Mouse (Mus musculus) hindbrain, embryonic 14.5 days (tissue): Measurements from ENCODE around the gene Nfxl1. TPM values are rescaled to one million over a fixed set of nuclear protein-coding genes. Genes with fewer than 3 reads are reported as not detected.

Source experiments
- ATAC-seq: fragments of 200-750 bp; cut with Nextera tagmentation; 2 replicates; pipeline ENCODE4 v1.8.0; 2017; ENCODE audit warnings: moderate number of reproducible peaks, mild to moderate bottlenecking, moderate TSS enrichment, moderate library complexity; ENCODE audit not compliant: low FRiP score
- DNase-seq: peaks from one replicate; pipeline ENCODE4 v3.0.0-alpha.2; 2015; ENCODE audit warnings: low spot score
- H3K27ac ChIP-seq: fragments of 300-500 bp; sonication (generic); 2 replicates; pipeline ENCODE4 v1.5.1; 2014; ENCODE audit warnings: mild to moderate bottlenecking, moderate library complexity
- H3K27me3 ChIP-seq: fragments of 300-500 bp; sonication (generic); 2 replicates; pipeline ENCODE4 v1.6.1; 2014; ENCODE audit warnings: mild to moderate bottlenecking, low read length, mixed read lengths; ENCODE audit not compliant: control insufficient read depth, insufficient read depth
- H3K36me3 ChIP-seq: fragments of 300-500 bp; sonication (generic); replicated peaks from 2 replicates; pipeline ENCODE4 v1.6.1; 2014; ENCODE audit not compliant: control insufficient read depth, insufficient read depth
- H3K4me1 ChIP-seq: fragments of 300-500 bp; sonication (generic); replicated peaks from 2 replicates; pipeline ENCODE4 v1.6.1; 2014; ENCODE audit warnings: antibody characterized with exemption, low read length, mixed read lengths; ENCODE audit not compliant: control insufficient read depth, insufficient read depth
- H3K4me2 ChIP-seq: fragments of 300-500 bp; sonication (generic); replicated peaks from 2 replicates; pipeline ENCODE4 v1.6.1; 2014; ENCODE audit warnings: mild to moderate bottlenecking, moderate library complexity
- H3K4me3 ChIP-seq: fragments of 300-500 bp; sonication (generic); replicated peaks from 2 replicates; pipeline ENCODE4 v1.5.1; 2014; ENCODE audit warnings: mild to moderate bottlenecking, low read length
- H3K9ac ChIP-seq: fragments of 300-500 bp; sonication (generic); 2 replicates; pipeline ENCODE4 v1.6.1; 2014
- H3K9me3 ChIP-seq: fragments of 300-500 bp; sonication (generic); 2 replicates; pipeline ENCODE4 v1.6.1; 2016; ENCODE audit warnings: low read length; ENCODE audit not compliant: control insufficient read depth
- WGBS: fragments of 180-500 bp; shearing (Covaris S2); extraction: QIAGEN DNeasy Blood & Tissue Kit; methylation state at CpG from one replicate; pipeline ENCODE4 v1.1.7; 2014; 5-methylcytosine and 5-hydroxymethylcytosine counted together
- polyA plus RNA-seq: library from polyadenylated mRNA; unstranded; fragments of >200 nt; fragmentation: Nextera tagmentation; extraction: Ambion mirVana; gene quantifications from 2 replicates; pipeline ENCODE4 v1.2.1, GENCODE M21; 2014

The Nfxl1 gene
- polyA plus RNA-seq, 1 experiment from 2014 or later = 19.0 TPM

GRCm38 (mm10) chr5:72503531-72504523, 55.7 kb downstream of the Nfxl1 start, which contains the start of gene Corin:
Gene Corin (minus strand): TSS chr5:72504473.
- peak within 1 kb of the TSS; percentile 29 for H3K4me3 ChIP-seq
- H3K27me3 ChIP-seq = peaks cover 38% of the 10 kb centered on the region
- 1% methylated on average over 64 of the region's 64 CpGs for WGBS
- peak within 1 kb of the TSS; percentile 55 for H3K4me2 ChIP-seq
- H3K9me3 ChIP-seq = no peaks in the 10 kb centered on the region
- no peak within 1 kb of the TSS for H3K27ac ChIP-seq
- ATAC-seq = peak; percentile 45; the same call in 1 of the 2 replicates
- no peaks in the 10 kb centered on the region for H3K36me3 ChIP-seq
- 0 out of 2 replicates have a peak within 1 kb of the TSS, but pooled peaks have one; percentile 41 for H3K9ac ChIP-seq
- H3K4me1 ChIP-seq = peaks cover 12% of the 10 kb centered on the region
- no peak for DNase-seq

DNA sequence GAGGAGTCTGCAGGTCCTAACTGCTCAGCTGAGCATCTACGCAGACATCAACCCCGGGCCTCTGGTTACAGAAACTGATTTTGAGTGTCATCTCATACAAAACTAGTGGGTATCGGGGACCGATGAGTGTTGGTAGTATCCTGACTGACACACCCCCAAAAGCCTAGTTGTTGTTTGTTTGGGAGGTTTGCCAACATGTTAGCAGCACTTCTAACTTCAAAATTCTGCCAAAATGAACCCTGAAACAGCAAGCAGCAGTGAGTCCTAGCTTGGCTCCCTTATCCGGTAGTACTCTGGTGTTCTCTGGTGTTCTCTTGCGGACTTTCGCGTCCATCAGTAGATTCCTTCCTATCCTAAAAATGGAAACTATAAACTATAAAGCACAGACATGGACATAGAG, 56.7 kb downstream of the Nfxl1 start:
- H3K4me3 ChIP-seq = no peak overlapping the region
- peaks cover 12% of the 10 kb centered on the region for H3K4me1 ChIP-seq
- H3K9me3 ChIP-seq = no peaks in the 10 kb centered on the region
- peaks cover 38% of the 10 kb centered on the region for H3K27me3 ChIP-seq
- no peak overlapping the region for H3K9ac ChIP-seq
- no peak overlapping the region for H3K27ac ChIP-seq
- H3K4me2 ChIP-seq = peak overlapping the region; percentile 55; the same call in 1 of the 2 replicates
- no peak for DNase-seq
- no peak for ATAC-seq
- H3K36me3 ChIP-seq = no peaks in the 10 kb centered on the region
- WGBS = 75% methylated on average over 8 of the region's 8 CpGs

DNA sequence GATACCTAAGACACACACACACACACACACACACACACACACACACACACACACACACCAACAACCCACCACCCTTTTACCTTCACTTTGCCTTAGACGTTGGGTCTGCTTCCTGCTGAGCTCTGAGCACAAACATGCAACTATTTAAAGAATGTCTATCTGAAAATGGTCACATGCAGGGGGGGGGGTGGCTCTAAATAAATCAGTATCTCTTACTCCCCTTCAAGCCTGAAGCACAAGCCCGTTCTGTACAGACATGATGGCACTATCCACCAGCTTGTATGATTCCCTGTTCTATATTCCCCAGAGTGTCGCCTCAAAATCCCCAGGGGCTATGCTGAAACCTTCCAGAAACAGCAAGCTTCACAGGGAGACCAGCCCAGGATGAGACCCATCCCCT, 57.7 kb downstream of the Nfxl1 start:
- H3K4me1 ChIP-seq = peaks cover 12% of the 10 kb centered on the region
- DNase-seq (no peak), ATAC-seq (no peak)
- H3K4me2 ChIP-seq = no peak overlapping the region
- no peak overlapping the region for H3K4me3 ChIP-seq
- 64% methylated on average over 3 of the region's 3 CpGs for WGBS
- no peaks in the 10 kb centered on the region for H3K9me3 ChIP-seq
- no peak overlapping the region for H3K9ac ChIP-seq
- no peak overlapping the region for H3K27ac ChIP-seq
- peaks cover 38% of the 10 kb centered on the region for H3K27me3 ChIP-seq
- no peaks in the 10 kb centered on the region for H3K36me3 ChIP-seq

GRCm38 (mm10) chr5:72498271-72498670, 61.2 kb downstream of the Nfxl1 start:
- DNase-seq (no peak), ATAC-seq (no peak)
- H3K27ac ChIP-seq = no peak overlapping the region
- no peak overlapping the region for H3K9ac ChIP-seq
- H3K9me3 ChIP-seq = no peaks in the 10 kb centered on the region
- no peak overlapping the region for H3K4me3 ChIP-seq
- H3K36me3 ChIP-seq = no peaks in the 10 kb centered on the region
- H3K4me1 ChIP-seq = peaks cover under 1% of the 10 kb centered on the region; the same call in 1 of the 2 replicates
- H3K27me3 ChIP-seq = peaks cover 14% of the 10 kb centered on the region
- H3K4me2 ChIP-seq = no peak overlapping the region
- WGBS = 76% methylated on average over 10 of the region's 10 CpGs

DNA sequence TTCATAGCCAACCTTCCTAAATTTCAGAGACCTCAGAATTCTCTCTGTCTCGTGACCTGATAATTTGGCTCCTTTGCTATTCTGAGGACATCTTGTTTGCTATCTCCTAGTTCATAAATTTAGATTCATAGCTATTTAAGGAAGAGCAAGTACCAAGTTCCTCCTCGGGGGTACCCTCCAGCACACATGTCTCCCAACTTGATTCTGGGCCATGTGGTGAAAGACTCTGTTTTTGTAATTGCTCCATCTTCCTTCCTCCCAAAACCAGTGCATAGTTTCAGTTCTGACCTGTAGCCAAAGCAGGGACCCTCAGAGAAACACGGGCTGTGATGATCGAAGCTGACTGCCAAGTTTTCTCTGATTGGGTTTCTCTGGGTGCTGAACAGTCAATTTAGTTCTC, 62.7 kb downstream of the Nfxl1 start:
- H3K27me3 ChIP-seq = no peaks in the 10 kb centered on the region
- 87% methylated on average over 4 of the region's 4 CpGs for WGBS
- no peaks in the 10 kb centered on the region for H3K4me1 ChIP-seq
- H3K36me3 ChIP-seq = no peaks in the 10 kb centered on the region
- ATAC-seq (no peak), DNase-seq (no peak)
- H3K9ac ChIP-seq = no peak overlapping the region
- H3K4me2 ChIP-seq = no peak overlapping the region
- H3K27ac ChIP-seq = no peak overlapping the region
- H3K9me3 ChIP-seq = no peaks in the 10 kb centered on the region
- H3K4me3 ChIP-seq = no peak overlapping the region

- 84% methylated on average over 7 of the region's 7 CpGs for WGBS
- no peak for DNase-seq
- Histone ChIP-seq H3K27ac (no peak overlapping the region), H3K9ac (no peak overlapping the region), H3K36me3 (no peaks in the 10 kb centered on the region), H3K9me3 (no peaks in the 10 kb centered on the region), H3K4me3 (no peak overlapping the region), H3K4me1 (no peaks in the 10 kb centered on the region), H3K4me2 (no peak overlapping the region), H3K27me3 (no peaks in the 10 kb centered on the region)
- no peak for ATAC-seq
Measured at GRCm38 (mm10) chr5:72493906-72494305, 65.6 kb downstream of the Nfxl1 start.

GRCm38 (mm10) chr5:72491232-72491631, 68.3 kb downstream of the Nfxl1 start:
- no peaks in the 10 kb centered on the region for H3K27me3 ChIP-seq
- H3K9me3 ChIP-seq = no peaks in the 10 kb centered on the region
- H3K9ac ChIP-seq = no peak overlapping the region
- H3K4me2 ChIP-seq = no peak overlapping the region
- no peak overlapping the region for H3K4me3 ChIP-seq
- H3K4me1 ChIP-seq = no peaks in the 10 kb centered on the region
- DNase-seq (no peak), ATAC-seq (no peak)
- H3K27ac ChIP-seq = no peak overlapping the region
- no peaks in the 10 kb centered on the region for H3K36me3 ChIP-seq
- 69% methylated on average over 2 of the region's 2 CpGs for WGBS

GRCm38 (mm10) chr5:72480456-72480855, 79.0 kb downstream of the Nfxl1 start:
- no peak for DNase-seq
- no peak overlapping the region for H3K9ac ChIP-seq
- H3K36me3 ChIP-seq = no peaks in the 10 kb centered on the region
- H3K27ac ChIP-seq = no peak overlapping the region
- WGBS = 26% methylated on average over 7 of the region's 7 CpGs
- no peaks in the 10 kb centered on the region for H3K4me1 ChIP-seq
- no peak overlapping the region for H3K4me2 ChIP-seq
- no peak for ATAC-seq
- no peaks in the 10 kb centered on the region for H3K9me3 ChIP-seq
- H3K4me3 ChIP-seq = no peak overlapping the region
- H3K27me3 ChIP-seq = no peaks in the 10 kb centered on the region

DNA sequence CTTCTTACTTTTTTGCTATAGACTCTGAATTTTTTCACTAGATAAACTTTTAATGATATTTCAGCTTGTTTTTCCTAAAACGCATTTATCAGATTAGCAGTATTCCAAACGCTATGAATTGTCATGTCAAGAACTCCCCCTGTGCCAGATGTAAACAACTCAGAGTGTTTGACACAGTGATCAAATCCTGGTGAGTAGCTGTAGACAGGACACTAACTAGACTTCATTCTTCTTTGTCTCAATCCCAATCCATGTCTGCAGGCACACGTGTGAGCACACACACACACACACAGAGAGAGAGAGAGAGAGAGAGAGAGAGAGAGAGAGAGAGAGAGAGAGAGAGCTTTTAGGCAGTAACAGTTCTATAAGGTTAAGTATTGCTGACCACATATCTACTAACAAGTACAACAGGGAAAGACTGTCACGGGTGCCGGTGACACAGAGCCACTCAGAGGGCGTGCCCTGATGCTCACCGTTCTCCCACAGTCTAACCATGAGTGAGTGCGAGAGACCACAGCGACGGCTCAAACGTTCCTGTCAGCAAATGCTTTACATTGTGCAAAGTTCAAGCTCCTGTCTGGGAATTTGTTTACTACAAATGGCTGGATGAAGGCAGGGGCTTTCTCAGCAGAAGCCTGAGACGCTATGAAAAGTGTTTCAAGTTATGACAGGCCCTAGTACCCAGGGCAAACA, 87.0 kb downstream of the Nfxl1 start:
- H3K27ac ChIP-seq = no peak overlapping the region
- WGBS = 72% methylated on average over 12 of the region's 12 CpGs
- H3K9me3 ChIP-seq = no peaks in the 10 kb centered on the region
- no peak overlapping the region for H3K4me3 ChIP-seq
- no peaks in the 10 kb centered on the region for H3K4me1 ChIP-seq
- H3K4me2 ChIP-seq = no peak overlapping the region
- no peaks in the 10 kb centered on the region for H3K36me3 ChIP-seq
- no peak overlapping the region for H3K9ac ChIP-seq
- ATAC-seq (no peak), DNase-seq (no peak)
- no peaks in the 10 kb centered on the region for H3K27me3 ChIP-seq
